Mouse (Mus musculus): ENCODE data around the gene Cpm.

DNA sequence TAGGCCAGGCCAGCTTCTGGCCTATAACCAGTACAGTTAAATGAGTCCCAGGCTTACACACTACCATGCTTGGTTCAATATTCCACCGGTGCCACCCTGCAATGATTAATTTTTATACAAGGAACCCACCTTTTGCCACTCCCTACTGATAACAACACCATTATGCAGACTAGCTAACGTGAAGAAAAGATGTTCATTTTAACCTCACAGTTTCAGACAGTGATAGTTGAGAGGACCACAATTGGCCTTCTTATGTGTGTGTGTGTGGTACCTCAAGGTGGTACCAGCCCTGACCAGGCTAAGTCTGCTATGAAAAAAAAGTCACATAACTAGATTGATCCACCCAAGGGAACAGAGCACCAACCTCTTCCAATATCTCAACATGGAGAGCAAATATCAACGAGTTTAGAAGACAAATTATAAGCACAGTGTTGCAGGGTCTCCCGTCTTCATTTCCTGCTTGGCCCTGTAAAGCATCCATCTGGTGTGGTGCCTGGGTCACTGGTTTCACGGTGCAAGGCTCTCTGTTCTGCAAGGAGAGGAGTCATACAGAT, 32.5 kb upstream of the Cpm start:
- no peak for TF ChIP-seq POLR2AphosphoS5 (IDR thresholded peaks at IDR 0.05; ENCODE audit: insufficient replicate concordance, low read depth, low read length)
- no peak for TF ChIP-seq CTCF (IDR thresholded peaks at IDR 0.05; ENCODE audit: low read depth, low read length)
- no peak for TF ChIP-seq TAL1 (conservative IDR thresholded peaks at IDR 0.05; ENCODE audit: low read depth, low read length)
- TF ChIP-seq GATA1 (IDR thresholded peaks at IDR 0.05; ENCODE audit: borderline replicate concordance, low read length) = no peak
